Mouse (Mus musculus) olfactory bulb, adult 2 months (tissue): ENCODE measurements around the gene Phactr1. TPM values are rescaled to one million over a fixed set of nuclear protein-coding genes. Genes with fewer than 3 reads are reported as not detected.
A peak's percentile ranks its signal among the peaks of the same experiment; 100 is the strongest.
"Not testable (repeated sequence)": the region's sequence is repeated elsewhere in the genome, so short reads cannot be mapped to it uniquely, and the experiment has no call there.

Experiments used
- H3K27ac ChIP-seq: fragments of 200-500 bp; 2 replicates; pipeline ENCODE4 v1.5.1; 2012; ENCODE audit warnings: low read depth, low read length; ENCODE audit not compliant: insufficient read depth
- H3K4me1 ChIP-seq: fragments of 200-500 bp; 2 replicates; pipeline ENCODE4 v1.6.1; 2012; ENCODE audit warnings: low read length; ENCODE audit not compliant: control insufficient read depth, insufficient read depth
- H3K4me3 ChIP-seq: fragments of 200-500 bp; 2 replicates; pipeline ENCODE4 v1.5.1; 2012; ENCODE audit warnings: mild to moderate bottlenecking, low read depth, low read length, moderate library complexity; ENCODE audit not compliant: insufficient read depth
- CTCF ChIP-seq: fragments of 200-500 bp; IDR thresholded peaks from 2 replicates; pipeline ENCODE4 v1.5.1; 2012; ENCODE audit warnings: low read depth, mild to moderate bottlenecking, low read length, moderate library complexity; ENCODE audit not compliant: insufficient read depth
- POLR2A ChIP-seq: fragments of 200-500 bp; IDR thresholded peaks from 2 replicates; pipeline ENCODE4 v1.6.1; 2012; ENCODE audit warnings: mild to moderate bottlenecking, low read depth, low read length, moderate library complexity; ENCODE audit not compliant: insufficient read depth
- WGBS: fragments of 180-500 bp; shearing (Covaris S2); methylation state at CpG from one replicate; pipeline ENCODE4 v1.1.7; 2018; 5-methylcytosine and 5-hydroxymethylcytosine counted together
- polyA plus RNA-seq: library from polyadenylated mRNA; stranded (reverse); fragments of >200 nt; gene quantifications from 2 replicates; pipeline ENCODE4 v1.2.4, GENCODE M21; 2012; ENCODE audit warnings: low replicate concordance; ENCODE audit not compliant: missing spikeins, insufficient read depth, insufficient read length

Gene Phactr1
- polyA plus RNA-seq, 1 experiment, result not detected

DNA sequence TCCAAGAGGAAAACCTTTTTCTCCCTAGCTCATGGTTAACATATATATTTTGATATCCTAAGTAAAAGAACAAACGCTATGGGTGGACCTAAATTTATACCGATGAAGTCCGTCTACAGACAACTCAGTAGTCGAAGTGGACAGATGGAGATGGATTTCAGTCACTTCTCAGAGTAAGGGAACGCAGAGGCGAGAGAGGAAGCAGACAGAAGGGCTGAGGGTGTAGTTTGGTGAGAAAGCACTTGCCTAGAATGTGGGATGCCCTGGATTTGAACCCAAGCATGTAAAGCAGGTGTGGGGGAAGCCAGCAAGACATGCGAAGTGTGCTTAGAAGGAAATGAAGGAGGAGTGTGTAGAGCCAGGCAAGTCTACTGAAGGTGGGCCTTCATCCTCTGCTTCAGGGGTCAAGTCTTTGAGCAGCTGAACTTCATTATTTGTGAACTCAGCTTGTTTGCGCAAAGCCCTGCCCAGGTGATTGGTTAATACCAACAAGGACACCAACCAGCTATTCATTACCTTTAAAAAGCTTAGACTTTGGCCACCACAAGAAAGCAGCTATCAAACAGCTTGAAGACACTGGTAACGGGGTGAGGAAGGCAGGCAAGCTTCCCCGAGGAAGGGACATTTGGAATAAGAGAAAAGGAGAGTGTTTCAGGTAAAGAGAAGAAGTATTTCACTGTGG lies 241.5 kb downstream of the Phactr1 start:
- H3K4me1 ChIP-seq, result no peaks in the 10 kb centered on the region
- 89% methylated on average over 10 of the region's 10 CpGs for WGBS
- H3K27ac ChIP-seq, result no peak overlapping the region

DNA sequence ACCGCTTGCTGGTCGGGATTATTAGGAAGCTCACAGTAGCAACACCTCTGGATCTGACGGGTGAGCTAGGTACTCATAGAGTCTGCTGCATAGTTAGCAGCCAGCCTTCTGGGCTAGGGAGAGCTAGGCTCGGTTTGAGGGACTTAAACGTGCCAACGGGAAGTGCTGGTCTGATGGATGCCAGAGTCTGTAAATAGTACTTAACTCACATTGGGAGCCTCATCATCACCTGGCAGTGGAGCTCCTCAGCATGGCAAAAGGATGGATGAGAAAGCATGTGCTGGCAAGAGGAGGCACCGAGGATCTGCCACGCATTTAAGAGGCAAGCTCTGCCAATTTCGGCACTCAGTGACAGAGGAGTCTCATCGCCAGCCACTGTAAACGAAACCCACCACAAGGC lies 247.4 kb downstream of the Phactr1 start:
- 80% methylated on average over 11 of the region's 11 CpGs for WGBS
- Histone ChIP-seq H3K27ac (no peak overlapping the region), H3K4me3 (no peak overlapping the region), H3K4me1 (peaks cover 11% of the 10 kb centered on the region; the same call in 1 of the 2 replicates)
- TF ChIP-seq POLR2A, result no peak
- no peak for TF ChIP-seq CTCF

More for the DNA sequence above, 241.5 kb downstream of the Phactr1 start:
- TF ChIP-seq CTCF (no peak), POLR2A (no peak)
- H3K4me3 ChIP-seq, result no peak overlapping the region

DNA sequence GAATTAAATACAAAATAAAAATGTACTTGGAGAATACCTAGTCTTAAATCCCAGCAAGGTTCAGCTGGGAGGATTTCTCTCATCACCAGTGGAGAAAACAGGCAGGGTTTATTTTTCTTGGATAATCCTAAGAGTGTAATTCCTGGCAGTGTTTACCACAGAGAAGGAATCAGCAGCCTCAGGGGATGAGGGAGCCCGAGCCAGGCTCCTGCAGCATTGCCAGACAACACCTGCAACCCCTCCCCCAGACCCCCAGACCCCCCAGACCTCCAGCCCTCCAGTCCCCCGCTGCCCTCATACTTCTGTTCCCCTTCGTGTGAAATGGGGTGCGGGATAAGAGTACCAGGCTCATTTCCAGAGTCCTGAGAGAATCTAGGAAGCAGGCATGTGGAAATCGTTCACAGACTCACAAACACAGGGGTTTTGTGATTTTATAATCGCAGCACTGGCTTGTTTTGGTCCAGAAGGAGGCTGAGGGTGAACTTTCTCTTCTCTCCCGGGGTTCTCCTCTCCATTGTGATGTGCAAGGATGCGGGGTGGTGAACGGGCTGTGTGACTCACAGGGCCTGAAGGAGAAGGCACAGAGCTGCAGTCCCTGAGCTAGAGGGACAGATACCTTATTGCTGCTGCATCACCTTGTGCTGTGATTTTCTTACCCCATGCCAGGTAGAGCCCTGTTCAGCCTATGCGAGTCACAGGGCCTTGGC lies 249.3 kb downstream of the Phactr1 start:
- WGBS, result 32% methylated on average over 10 of the region's 10 CpGs
- Histone ChIP-seq H3K4me3 (no peak overlapping the region), H3K4me1 (peaks cover 11% of the 10 kb centered on the region), H3K27ac (0 out of 2 replicates have a peak overlapping the region, but pooled peaks have one; percentile 4)
- TF ChIP-seq CTCF (no peak), POLR2A (no peak)

DNA sequence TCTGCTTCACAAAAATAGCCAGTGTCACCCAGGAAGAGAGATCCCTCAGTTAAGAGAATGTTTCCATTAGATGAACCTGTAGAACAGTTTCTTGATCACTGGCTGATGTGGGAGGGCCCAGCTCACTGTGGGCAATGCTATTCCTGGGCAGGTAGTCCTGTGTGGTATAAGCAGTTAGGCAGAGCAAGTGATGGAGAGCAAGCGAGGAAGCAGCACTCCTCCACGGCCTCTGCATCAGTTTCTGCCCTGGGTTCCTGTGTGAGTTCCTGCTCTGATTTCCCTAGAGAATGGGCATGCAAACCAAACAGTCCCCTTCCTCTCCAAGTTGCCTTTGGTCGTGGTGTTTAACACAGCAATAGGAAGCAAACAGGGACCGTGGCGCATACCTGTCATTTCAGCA lies 251.6 kb downstream of the Phactr1 start:
- WGBS, result 98% methylated on average over 5 of the region's 5 CpGs

DNA sequence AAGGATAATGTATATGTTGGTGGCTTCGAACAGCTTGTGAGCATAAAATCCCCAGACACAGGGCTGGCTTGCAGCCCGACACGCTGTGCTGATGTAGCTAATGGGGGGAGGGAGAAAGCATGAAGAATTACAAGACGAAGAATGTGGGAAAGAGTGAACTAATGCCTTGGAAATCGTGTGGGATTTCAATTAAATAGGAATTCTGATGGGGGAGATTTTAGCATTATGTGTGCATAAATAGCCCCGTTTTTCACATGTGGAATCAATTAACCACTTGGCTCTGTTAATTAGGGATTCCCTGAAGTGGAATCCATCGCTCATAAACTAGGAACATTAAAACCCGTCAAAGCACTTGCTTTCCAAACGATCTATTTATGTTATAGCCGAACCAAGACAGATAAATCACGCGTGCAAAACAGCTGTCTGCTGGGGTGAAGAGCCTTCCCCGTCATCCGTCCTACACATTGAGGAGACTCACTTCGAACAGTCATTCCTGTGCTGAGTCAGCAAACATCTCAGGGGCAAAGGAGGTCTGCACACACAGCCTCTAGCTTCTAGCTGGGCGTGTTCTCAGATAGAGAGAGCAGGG lies 254.2 kb downstream of the Phactr1 start:
- no peak overlapping the region for H3K27ac ChIP-seq
- no peak overlapping the region for H3K4me3 ChIP-seq
- peaks cover 12% of the 10 kb centered on the region for H3K4me1 ChIP-seq
- WGBS, result 29% methylated on average over 16 of the region's 16 CpGs
- no peak for TF ChIP-seq POLR2A
- TF ChIP-seq CTCF, result no peak

More for the DNA sequence above, 251.6 kb downstream of the Phactr1 start:
- H3K27ac ChIP-seq, result no peak overlapping the region
- H3K4me3 ChIP-seq, result no peak overlapping the region
- no peak for TF ChIP-seq POLR2A
- H3K4me1 ChIP-seq, result peaks cover 14% of the 10 kb centered on the region

DNA sequence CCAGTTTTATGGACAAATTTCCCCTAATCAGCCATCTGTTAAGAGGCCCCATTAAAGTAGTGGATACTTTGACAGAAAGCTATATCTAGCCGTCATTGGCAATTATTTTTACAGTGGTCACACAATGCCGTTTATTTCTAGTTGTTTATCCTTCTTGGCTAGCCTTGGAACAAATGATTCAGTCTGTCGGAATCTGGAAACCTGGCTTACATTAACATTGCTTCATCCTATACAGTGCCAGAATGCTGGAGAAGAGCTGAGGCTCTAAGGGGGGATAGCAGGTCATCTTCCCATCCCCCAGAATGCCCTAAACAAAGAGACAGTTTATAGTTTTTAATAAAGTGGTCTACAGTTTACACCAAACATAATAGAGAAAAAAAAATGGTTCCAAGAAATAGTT lies 257.4 kb downstream of the Phactr1 start:
- TF ChIP-seq CTCF (no peak), POLR2A (no peak)
- WGBS, result 82% methylated on average over 3 of the region's 3 CpGs
- Histone ChIP-seq H3K4me1 (peaks cover 4% of the 10 kb centered on the region), H3K4me3 (no peak overlapping the region), H3K27ac (no peak overlapping the region)

DNA sequence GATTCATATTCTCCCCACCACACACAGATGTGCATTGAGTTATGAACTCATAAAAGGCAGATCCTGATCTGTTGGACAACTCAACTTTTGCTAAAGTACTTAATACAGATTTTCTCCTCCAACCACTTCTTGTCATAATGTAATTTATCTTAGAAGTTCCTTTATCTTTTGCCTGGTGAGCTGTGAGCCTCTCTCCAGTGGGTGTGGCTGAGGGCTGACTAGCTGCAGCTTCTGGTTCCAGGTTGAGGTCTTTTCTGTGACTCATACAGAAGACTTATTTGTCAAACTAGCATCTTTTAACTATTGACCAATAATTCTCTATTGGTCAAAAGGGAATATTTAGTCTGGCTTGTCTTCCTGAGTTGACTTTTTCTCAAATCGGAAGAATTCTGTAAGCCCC lies 257.9 kb downstream of the Phactr1 start:
- H3K4me1 ChIP-seq, result peaks cover 4% of the 10 kb centered on the region
- 97% methylated on average over 1 of the region's 1 CpGs for WGBS
- H3K4me3 ChIP-seq, result no peak overlapping the region
- no peak overlapping the region for H3K27ac ChIP-seq
- no peak for TF ChIP-seq POLR2A
- no peak for TF ChIP-seq CTCF

DNA sequence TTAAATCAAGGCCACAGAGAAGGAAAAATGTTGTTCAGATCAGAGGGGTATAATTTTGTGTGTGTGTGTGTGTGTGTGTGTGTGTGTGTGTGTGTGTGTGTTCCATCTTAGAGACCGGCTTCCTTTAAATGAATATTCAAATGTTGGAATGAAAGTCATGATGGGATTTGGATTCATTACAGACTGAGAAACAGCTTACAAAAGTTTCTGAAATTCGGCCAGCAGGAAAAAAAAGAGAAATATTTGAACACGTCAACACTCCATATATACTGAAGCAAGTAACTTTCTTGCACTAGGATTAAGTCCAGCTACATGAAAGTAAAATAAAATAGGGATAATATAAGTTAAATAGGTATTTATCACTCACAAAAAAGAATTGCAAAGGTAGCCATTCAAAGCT lies 259.8 kb downstream of the Phactr1 start:
- H3K4me1 ChIP-seq, result no peaks in the 10 kb centered on the region
- no peak overlapping the region for H3K4me3 ChIP-seq
- no peak overlapping the region for H3K27ac ChIP-seq
- TF ChIP-seq CTCF (no peak), POLR2A (no peak)
- WGBS, result 82% methylated on average over 3 of the region's 3 CpGs

DNA sequence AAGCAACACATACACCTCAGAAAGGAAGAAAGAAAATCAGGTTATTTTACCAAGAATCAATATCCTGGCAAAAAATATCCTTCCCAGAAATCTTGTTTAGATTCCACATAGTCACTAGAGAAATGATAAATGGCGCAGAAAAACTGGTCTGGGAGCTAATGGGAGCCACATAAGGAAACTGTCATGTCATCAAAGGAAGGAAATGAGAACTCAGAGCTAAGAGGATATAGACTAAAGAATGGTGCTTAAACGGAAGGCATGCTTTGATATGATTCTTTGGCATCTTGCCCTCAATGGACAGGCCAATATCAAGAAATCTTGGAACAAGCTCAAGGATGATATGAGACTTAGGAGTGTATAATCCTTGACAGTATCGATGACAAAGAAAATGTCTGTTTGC lies 263.7 kb downstream of the Phactr1 start:
- Histone ChIP-seq H3K4me1 (peaks cover 5% of the 10 kb centered on the region), H3K4me3 (no peak overlapping the region), H3K27ac (no peak overlapping the region)
- TF ChIP-seq POLR2A (no peak), CTCF (no peak)
- WGBS, result 80% methylated on average over 3 of the region's 3 CpGs

DNA sequence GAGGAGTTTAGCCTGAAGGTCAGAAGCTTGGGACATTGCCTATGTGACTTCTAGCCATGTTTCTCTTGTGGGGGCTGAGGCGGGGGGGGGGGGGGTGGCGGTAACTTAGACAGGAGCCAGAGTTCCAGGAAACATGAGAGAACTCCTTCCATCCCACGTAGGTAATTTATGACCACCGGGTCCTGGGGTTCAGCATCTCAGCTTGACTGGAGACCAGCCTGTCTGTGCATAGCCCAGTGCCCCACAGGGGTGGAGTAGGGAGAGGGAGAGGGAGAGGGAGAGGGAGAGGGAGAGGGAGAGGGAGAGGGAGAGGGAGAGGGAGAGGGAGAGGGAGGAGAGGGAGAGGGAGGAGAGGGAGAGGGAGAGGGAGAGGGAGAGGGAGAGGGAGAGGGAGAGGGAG lies 264.8 kb downstream of the Phactr1 start:
- not testable (repeated sequence) for H3K27ac ChIP-seq, H3K4me1 ChIP-seq, H3K4me3 ChIP-seq
- 76% methylated on average over 4 of the region's 4 CpGs for WGBS
